Mouse (Mus musculus) thymus, postnatal 25 days (tissue): ENCODE measurements at regions not wholly inside any gene's neighbourhood (a gene's known extent, or its start where the extent isn't known, plus 50 kb on each side); places are given as distances from the start of the nearest gene placed in this dataset.
A peak's percentile ranks its signal among the peaks of the same experiment; 100 is the strongest.

Experiments used
- DNase-seq: peaks from one replicate; pipeline ENCODE4 v3.0.0; 2022

DNA sequence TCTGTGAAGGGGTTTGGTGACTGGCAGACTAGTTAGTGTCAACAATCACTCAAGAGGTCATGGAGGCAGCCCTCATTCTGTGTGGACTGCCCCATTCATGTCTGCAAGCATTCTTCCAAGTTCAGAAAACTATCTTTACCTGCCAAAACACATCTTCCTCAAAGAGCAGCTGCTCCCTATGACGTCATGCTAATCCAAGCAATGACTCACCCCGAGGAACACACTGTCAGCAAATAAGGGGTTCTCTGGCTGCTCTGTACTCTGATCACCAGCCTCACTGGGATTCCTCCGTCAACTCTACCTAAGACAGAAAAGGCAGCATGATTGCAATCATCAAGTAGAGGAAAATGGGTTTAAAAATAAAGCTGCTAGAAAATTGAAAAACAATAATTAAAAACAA is 165.4 kb upstream of the Nabp1 start:
- DNase-seq = no peak

DNA sequence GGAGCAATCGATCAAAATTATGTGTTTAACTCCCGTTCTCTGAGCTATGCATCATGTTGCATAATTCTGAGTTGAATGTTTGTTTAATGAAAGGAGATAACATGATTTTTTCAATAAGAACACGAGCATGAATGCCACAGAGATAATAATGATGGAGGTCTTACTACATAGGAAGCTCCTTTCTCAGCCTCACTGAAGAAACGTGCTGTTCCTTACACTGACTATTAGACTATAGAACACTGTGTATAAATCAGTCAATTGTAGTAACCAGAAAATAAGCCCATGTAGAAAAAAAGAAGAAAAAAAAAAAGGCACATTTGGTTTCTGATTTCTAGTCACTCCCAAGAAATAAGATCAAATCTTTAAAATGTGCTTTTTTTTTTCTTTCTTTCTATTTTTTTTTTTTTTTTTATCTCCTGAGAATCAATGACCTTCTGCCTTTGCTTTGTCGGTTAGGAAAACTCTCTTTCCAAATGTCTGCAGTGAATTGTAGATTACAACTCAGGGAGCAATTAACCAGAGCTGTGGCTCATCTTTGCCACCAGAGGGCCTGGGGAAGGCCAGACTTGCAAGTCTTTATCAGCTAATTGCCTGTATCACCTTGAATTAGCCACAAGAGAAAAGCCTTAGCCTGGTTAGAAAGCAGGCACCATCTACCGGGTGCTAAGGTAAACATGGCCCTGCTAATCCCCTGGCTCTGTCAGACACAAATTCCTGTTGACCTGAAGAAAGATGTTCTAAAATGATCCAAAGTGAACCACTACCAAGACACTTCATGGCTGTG is 160.5 kb upstream of the Nabp1 start:
- no peak for DNase-seq

DNA sequence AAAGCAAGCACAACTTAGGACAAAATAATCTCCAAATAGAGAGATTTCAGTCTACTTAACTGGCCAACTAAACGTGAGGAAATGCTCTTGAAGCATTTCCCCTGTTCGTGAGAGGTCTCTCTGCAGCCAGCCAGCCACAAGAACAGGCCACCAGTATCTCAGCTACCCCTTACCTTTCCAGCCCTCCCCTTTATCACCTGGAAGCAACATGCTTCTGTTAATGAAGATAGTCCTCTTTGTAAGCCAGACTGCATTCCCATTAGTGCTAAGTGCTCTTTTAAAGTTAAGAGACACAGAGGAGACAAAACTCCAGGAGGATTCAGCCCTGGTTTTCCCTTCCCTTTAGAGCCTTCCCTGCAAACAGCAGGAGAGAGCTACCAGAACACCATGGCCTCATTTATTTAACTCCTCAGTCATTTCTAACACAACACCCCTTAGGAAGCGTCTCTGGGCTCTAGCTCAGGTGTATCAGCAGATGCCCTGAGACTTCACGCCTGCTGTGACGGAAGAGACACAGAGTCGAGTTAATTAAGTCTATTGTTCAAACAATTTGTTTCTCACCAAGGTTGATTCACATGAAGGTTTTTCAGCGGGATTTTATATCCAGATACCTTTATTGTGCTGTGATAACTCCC is 157.8 kb upstream of the Nabp1 start:
- DNase-seq = no peak

DNA sequence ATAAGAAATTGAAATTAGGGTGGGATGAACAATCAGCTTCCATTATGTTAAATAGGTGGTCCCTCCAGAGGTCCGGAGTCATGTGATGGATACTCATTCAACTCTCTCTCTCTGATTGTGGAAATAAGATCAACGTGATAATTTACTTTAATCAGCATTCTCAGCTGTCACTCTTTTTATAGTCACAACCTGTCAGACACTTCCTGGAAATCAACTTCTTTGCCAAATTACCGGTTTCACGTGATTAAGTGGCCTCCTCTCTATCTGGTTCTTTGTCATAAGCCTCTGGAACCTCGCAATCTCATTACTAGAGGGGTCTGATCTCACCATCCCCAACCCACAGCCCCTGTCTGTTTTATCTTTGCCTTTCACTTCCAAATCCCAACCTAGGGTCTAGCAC is 155.6 kb upstream of the Nabp1 start:
- no peak for DNase-seq

DNA sequence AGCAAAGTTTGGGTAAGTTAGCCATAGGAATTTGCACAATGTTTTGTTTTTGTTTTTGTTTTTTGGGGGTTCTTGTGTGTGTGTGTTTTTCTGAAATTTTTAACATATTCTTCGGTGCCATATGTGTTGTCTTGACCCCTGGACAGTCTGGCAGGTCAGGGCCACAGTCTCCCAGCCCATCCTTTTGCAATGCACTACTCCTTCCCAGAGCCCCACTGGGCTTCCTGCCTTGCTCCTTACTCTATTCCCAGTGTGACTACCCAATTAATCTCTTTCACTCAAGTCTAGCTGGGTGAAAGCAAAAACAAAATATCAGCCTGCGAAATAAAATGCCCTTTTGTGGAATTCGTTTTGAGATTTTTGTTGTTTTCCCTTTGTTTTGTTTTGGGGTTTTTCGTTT is 154.6 kb upstream of the Nabp1 start:
- no peak for DNase-seq

DNA sequence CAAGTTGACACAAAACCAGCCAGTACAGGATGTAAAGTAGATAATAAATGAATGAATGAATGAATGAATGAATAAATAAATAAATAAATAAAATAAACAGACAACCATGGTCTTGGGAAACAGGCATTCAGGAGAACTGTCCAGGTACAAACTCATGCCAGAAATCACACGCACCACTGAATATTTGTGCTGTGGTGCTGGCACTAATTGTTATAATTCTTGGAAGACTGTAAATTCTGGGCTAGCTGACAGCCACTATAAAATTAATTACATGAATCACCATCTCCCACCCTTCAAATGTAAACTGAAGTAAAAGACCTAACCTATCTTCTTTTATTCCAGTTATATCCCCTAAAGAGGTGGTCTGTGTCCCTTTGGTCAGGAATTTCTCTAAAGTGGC is 151.6 kb upstream of the Nabp1 start:
- DNase-seq = no peak

DNA sequence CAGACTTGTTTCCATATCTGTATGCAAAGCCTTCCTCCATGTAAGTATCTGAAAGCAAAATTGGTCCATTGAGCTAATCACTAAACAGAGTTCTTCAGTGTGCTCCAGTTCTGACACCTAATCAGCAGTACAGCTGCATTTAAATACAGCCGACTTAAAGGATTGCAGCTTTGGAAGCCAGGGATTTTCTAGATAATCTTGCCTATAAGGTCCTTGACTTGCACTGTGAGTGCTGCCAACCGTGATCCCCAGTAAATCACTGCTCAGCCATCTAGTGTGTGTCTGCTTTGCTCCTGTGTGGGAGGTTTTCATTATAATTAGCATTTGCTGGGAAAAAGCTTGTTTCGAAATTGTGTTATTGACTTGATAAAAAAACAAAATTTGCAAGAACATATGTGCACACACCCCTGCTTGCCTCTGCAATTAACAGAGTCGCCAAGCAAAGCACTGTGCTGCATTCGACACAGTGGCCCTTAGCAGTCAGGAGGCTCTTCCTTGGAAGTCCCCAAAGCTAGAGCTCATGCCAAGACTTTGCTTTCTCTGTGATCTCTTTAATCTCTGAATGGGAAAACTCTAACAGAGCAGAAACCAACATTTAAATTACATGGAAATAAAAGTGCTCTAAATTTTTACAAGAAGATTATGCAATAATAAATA is 150.0 kb upstream of the Nabp1 start:
- DNase-seq = no peak

DNA sequence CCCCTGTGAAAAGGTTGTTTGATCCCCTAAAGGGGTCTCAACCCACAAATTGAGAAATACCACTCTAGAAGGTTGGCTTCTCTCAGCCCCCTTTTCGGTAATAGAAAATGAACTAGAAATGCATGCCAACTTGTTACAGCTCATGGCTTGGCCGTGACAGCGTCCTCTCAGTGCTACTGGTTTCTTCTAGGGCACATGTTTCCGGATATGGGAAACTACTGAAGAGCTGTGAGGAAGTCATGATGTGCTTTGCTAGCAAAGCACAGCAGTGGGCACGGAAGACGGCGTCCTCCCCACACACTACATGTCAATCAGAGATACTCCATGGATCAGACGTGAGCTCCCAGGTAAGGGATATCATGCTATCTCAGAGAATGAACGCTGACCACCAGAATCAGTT is 148.1 kb upstream of the Nabp1 start:
- no peak for DNase-seq

DNA sequence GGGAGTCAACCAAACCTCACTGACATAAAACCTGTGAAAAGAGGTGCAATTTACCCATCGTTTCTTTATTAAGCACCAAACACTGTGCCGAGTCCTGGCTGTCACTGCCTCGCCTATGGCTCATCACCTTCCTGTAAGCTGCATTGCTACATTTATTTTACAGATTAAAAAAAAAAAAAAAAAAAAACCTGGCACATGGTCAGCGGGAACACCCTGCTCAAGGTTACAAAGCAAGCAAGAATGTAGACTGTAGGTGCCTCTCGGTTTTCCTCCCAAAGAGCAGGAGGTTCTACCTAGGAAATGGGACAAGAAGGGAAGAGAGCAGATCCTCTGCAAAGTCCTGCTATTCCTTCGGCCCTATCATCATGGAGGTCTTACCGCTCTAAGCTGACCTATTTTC is 146.9 kb upstream of the Nabp1 start:
- DNase-seq = no peak

DNA sequence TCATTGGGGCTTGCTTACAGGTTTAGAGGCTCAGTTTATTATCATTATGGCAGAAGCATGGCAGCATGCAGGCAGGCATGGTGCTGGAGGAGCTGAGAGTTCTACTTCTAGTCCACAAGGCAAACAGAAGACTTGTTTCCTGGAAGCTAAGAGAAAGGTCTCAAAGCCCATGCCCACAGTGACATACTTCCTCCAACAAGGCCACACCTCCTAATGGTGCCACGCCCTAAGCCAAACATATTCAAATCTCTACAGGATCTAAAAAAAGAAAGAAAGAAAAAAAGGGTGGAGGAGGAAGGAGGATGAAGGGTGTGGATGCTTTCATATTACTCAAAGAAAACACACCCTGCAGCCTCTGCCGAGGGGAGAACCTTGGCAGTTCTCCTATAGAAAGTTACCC is 146.3 kb upstream of the Nabp1 start:
- no peak for DNase-seq

DNA sequence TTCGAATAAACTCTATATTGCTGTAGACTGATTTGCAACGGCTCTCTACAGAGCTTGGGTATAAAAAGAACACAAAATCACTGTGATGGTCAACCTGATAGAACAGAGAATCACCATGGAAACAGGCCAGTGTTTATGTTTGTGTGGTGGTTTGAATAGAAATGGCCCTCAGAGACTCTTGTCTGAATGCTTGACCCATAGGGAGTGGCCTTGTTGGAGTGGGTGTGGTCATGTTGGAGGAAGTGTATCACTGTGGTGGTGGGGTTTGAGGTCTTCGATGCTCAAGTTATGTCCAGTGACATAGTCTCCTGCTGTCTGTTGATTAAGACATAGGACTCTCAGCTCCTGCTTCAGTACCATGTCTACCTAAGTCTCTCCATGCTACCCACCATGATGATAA is 144.8 kb upstream of the Nabp1 start:
- DNase-seq = no peak

DNA sequence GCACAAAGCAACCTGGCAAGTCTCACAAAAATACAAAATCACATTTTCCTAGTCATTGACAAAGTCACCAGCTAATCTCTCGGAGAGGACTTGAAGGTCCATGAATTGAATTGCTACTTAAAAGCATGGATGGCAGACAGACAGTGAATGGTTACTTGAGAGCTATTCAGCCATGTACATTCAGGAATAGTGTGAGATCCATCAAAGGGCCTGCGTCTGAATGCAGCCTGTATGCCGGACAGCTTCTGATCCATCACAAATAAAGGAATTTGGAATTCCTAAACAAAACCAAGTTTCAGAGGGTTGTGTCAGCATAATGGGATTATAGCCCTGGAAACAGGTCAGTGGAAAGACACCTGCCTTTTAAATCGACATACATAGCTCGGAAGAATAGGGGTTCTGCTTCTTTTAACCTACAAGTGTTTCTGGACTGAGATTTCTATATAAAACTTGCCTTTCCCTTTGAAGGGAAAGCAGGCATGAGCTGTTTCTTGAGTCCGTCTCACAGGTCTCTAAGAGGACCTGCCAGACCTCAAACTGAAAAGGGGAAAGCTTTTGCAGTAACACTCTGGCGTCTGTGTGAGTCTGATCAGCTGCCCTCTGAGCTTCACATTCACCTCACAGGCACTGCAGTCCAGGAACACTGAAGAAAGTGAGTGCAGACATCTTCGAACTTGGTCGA is 144.1 kb upstream of the Nabp1 start:
- no peak for DNase-seq

DNA sequence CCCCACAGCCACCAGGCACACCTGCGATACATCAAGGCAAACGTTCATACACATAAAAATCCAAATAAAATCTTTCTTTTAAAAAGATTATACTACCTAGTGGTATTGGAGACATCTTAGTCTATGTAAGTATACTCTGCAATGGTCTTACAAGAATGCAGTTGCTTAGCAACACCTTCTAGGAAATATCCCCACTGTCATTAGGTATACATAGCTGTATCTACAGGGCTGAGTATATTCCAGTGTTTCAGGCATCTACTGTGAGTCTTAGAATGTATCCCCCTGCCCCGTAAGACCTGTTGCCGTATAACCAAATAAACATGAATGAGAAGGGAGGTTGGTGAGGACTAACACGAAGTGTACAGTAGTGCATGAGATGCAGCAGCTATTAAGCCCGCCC is 142.8 kb upstream of the Nabp1 start:
- no peak for DNase-seq

DNA sequence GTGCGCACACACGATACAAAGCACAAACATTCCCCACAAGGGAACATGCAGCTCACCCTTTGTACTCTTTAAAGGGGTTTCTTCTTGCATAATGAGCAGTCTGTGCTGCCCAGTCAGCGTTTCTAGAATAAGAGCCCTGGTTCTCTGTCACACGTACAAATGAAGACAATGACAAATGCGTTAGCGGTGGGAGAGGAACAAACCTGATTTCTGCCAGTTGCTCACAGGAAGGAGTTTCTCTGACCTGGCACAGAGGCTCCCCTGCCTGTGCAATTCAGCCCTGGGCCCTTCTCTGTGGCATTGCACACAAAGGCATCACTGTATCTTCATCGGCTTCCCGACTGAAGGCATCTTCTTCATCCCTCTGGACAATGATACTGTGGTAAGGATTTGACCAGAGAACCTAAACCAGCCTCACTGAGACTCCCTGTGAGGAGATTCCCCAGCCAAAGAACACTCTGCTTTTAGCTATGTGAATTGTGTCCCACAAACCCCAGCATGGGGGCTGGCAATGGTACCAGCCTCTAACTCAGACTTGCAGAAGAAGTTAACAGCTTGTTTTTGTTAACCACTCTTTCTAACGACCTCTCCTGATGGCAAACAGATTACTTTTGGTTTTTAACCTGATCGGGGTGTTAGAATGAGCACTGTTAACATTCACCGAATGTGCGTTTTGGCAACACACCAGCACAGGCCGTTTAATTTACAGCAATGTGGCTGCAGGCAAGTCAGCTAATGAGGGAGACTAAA is 139.5 kb upstream of the Nabp1 start:
- DNase-seq = no peak

DNA sequence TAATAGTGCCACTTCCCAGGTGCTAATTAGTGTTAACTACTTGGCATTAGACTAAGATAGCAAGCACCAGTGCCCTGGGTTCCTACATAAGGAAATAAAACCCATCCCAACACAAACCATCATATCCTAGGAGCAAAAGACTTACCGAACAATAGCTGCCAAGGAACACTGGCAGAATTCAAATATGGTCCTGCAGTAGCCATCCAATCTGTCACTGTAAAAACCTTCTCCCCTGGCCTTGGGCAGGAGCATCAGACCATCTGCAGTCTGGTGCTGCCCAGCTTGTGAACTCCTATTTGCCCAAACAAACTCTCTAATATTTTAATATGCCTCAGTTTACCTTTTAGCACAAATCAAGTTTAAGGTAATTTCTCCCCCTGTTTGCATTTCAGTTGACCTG is 137.9 kb upstream of the Nabp1 start:
- DNase-seq = no peak

DNA sequence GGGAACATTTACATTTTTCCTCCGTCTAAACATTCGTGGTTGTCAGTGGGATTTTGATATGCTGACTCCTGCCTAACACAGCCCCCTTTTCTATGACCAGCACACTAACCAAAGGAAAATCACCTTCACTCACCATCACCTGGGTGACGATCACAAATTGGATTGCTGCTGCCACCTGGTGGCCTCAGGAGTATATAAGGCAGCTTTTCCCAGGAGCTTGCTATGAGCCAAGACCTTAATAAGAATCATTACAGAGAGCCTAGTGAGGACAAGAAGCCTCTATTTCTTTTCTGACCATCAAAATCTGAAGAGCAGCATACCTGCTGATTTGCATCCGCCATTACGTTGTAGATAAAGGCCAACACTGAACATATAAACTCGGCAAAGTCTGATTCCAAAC is 137.3 kb upstream of the Nabp1 start:
- peak; percentile 69 for DNase-seq

DNA sequence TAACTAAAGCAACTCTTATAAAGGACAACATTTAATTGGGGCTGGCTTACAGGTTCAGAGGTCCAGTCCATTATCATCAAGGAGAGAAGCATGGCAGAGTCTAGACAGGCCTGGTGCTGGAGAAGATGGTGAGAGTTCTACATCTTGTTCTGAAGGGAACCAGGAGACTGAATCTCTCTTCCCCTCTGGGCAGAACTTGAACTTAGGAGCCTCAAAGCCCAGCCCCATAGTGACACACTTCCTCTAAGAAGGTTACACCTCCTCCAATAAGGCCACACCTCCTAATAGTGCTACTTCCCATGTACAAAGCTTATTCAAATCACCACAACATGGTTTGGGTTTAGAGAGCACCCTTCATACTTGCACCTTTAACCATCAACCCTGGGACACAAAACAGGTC is 136.5 kb upstream of the Nabp1 start:
- no peak for DNase-seq

DNA sequence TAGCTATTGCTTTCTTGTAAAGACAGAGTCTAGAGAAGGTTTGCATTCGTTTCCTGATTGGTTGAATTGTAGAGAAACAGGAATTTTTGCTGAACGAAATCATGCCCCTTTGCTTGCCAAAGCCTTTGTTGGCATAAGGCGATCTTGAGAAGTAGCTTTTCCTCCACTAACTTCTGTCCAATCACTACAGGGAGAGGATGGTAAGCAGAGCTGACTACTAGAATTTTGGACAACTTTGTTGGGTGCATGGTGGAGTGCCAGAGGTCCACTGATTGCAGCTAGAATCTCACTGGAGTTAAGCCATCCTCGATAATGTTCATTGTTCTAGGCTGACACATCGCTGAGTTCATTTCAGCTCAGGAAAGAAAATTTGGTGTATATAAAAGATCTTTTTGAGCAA is 131.1 kb upstream of the Nabp1 start:
- DNase-seq = no peak

DNA sequence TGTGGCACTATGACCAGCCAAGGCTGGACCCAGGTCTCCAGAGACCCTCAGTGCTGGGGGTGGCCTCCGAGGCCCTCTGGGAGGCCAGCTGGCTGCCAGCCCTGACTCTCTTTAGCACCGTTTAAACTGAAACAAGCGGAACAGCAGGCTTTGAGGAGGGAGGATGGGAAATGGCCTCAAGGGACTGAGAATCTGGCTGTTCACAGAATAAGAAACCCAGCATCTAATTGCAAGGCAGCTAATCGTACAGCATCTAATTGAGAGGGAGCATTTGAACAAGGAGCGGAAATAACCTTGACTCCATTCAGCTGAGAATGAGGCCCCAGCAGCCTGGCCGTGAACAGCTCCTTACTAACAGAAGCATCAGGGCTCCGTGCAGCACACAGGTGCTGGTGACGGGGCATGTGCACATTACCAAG is 129.2 kb upstream of the Nabp1 start:
- DNase-seq = no peak

DNA sequence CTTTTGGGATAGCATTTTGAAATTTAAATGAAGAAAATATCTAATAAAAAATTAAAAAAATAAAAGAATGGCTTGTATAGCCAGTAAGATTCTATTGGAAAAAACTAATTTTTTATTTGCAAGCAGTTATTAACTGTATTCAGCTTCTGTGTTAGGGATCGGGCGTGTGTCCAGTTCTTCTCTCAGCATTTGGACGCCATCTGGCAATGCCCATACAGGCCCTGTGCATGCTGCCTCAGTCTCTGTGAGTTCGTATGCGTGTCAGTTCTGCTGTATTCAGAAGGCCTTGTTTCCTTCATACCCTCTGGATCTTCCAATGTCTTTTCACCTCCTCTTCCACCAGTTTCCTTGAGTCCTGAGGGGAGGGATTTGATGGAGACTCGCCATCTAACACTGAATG is 123.8 kb upstream of the Nabp1 start:
- no peak for DNase-seq

DNA sequence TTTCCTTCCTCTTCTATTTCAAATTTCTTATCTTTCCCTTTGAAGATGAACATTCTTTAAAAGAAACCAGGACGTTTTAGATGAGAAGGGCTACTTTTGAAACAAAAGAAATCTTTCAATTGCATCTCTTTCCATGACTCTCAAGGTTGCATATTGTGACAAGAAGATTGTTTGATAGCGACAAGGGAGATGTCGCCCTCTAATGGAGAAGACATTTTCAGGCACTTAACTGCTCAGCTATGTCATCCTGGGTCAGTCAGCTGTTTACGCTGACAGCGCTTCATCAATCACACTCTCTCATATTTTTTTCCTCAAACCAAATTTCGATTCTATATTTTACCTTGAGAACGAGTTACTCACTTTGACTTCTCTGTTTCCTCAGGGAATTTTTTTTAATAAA is 122.2 kb upstream of the Nabp1 start:
- DNase-seq = peak; percentile 46

DNA sequence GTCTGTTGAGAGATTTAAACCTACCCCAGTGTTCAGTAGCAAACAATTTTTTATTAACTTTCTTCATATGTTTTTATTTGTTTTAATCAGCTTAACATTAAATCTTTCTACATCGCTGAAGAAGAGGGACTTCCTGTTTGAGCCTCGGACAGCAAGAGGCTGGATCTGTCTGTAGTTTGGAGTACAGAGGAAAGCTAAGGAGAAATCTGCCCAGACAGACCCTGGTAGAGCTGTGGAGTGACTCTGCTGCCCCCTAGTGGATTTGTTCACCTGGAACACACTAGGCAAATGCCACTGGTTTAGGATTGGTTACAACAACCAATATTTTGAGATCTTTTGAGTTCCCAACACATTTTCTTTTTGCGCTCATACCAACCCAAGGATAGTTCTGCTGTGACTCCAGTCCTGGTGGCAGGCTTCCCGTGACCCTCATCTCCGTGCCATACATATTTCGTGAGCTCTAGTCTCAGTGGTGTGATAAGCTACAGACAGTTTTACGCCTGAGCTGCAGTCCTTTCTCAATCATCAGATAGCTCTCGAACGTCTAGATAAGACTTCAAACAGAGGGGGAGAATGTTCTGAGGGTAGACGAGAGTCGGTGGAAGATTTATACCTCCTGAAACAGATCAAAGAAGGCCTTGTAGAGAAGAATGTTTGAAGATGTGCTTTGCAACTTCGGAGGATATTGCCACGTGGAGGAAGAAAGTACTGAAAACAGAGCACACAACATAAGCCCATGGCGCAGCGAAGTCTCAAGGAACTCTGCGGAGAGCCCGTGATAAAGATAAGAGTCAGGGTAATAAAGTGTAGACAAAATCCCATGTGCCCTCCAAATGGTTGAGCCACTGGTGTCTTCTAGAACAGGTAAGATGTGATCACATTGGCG is 119.0 kb upstream of the Nabp1 start:
- DNase-seq = peak; percentile 88
